Mouse (Mus musculus) adrenal gland, postnatal 36 days (tissue): ENCODE measurements at regions not wholly inside any gene's neighbourhood (a gene's known extent, or its start where the extent isn't known, plus 50 kb on each side); places are given as distances from the start of the nearest gene placed in this dataset.
"Not testable (repeated sequence)": the region's sequence is repeated elsewhere in the genome, so short reads cannot be mapped to it uniquely, and the experiment has no call there.

Experiments
- DNase-seq, 2 experiments: peaks; one replicate each; pipeline ENCODE4 v3.0.0; 2021; ENCODE audit warnings: mixed read lengths in 1 of 2

DNA sequence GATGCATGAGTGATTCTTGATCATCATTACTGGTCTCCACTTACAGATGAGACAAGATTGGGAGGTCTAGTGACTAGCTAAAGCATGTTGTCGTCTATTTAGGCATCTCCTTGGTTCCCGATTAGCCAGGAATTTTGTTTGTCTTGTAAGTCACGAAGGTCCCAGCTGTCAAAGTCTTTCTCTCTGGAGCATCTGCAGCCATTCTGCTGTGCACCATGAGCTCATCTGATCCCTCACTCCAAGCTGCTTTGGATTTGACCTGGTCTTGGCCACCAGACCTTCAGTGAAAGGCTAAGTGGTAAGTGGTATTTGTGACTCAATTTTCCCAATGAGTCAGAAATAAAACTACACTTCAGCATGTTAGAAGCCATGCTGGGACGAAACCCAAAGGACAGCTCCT is 53.3 kb upstream of the Creb5 start:
- DNase-seq = no peak

DNA sequence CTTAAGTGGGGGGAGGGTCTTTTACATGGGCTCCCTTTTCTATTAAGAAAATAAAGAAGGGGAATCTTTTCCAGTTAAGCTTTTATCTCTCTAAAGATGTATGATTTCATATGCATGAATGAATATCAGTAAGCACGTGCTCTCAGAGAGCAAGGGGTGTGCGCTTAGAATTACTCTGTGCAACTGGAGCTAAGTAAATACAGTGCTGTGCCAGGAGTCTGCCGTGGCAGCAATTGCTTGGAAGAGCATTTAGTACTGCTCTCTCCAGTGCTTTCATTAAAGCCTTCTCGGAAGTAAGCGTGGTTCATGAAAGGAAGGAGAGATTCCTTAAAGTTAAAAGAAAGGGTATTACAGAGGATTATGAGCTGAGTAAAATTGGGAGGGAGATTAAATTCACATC is 54.5 kb upstream of the Creb5 start:
- no peak for DNase-seq

DNA sequence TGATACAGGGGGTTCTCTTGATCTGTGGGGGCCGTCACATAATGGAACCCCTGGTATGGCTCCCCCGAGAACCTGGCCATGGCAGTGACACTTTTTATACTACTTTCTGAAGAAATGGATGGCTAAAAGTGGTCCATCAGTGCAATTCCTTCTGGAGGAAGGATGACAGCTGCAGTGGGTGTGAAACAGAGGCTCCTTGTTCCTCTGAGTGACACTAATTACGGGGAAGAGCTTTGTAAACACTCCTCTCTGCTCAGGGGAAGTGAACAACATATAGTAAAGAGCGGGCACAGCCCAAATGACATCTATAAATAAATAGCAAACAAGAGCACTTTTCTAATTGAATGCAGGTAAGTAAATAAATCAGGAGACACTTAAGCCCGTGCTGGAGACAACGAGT is 57.7 kb upstream of the Creb5 start:
- no peak for DNase-seq

DNA sequence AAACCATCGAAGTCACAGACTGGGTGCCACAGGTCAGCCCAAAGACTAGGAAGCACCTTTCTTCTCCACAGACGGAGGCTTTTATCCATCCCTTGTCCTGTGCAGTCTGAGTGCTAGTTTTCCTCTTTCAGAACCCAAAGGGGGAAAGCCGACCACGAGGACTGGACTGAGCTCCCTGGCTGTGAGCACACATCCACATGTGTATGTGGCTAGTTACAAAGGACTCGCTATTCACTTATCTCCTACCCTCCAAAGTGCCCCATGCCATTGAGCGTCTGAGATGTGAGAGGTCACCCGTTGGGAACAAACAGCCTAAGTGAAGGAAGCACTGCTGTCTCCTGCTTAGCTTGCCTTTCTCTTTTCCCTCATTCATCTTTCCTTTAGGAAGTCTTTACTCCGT is 65.0 kb upstream of the Creb5 start:
- DNase-seq = no peak

DNA sequence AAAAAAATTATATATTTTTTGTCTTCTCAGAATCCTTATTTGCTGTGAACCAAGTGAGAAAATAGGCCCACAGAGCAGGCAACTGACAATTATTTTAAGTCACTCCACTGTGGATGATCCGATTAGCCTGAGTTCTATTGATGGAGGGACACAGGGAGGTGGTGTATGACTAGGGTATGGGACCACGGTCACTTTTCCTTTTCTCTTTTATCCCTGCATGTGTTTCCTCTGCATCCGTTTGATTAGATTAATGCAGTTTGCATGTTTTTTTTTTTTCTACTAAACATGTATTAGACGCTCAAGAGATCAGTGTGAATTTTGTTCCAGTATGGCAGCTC is 65.4 kb upstream of the Creb5 start:
- DNase-seq = no peak

DNA sequence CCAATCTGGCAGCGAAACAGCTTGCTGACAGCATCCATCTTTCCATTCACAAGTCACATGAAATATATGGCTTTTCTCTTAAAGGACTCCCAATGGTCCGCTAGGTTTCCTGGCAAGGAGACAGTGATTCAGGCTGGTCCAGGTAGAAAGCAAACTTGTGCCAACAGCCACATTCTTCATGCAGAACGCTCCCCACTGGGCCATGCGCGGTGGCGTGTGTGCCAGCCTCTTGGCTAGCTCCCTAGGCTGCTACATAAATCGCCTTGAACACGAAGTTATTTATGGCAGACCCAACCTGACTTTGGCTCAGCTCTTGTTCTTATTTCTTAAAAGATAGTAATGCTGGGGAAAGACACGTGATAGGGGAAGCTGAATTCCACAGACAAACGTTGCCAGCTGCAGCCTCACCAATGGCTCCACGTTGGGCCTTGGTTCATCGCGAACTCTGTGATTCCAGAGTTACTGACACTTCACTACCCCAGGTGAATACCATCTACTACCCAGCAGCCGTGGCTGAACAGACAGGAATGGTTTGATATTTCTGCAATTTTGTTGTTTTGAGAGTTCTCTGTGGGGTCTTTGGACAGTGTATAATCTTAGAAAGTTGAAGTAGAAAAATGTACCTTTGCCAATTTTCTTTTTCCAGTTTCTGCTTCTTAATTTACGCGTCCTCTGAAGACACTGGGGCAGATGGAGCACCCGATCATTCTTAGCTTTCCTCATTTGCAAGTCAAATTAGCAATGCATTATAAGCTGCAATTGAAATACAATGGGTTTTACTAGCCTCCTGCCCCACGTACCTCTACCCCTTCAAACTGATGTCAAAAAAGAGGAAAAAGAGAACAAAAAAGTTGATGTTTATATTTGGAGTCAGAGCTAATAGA is 66.0 kb upstream of the Creb5 start:
- DNase-seq = peak; percentile 18 to 37

DNA sequence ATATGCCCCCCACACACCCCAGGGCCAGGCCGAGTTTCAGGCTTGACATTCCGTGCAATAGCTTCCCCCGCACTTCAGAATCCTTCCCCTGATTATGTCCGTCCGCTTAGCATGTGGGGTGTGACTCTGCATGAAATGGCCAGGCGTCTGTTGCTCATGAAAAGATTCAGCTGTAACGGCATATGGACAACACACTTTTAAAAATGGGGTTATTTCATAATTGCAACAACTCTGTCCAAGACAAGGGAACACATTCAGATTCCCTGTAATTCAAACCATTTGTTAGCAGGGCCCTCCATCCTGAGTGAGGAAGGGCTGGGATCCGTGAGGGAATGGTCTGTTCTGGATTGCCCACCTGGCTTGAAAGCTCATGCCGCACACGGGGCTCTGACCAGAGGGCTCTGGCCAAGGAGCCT is 68.2 kb upstream of the Creb5 start:
- no peak for DNase-seq

DNA sequence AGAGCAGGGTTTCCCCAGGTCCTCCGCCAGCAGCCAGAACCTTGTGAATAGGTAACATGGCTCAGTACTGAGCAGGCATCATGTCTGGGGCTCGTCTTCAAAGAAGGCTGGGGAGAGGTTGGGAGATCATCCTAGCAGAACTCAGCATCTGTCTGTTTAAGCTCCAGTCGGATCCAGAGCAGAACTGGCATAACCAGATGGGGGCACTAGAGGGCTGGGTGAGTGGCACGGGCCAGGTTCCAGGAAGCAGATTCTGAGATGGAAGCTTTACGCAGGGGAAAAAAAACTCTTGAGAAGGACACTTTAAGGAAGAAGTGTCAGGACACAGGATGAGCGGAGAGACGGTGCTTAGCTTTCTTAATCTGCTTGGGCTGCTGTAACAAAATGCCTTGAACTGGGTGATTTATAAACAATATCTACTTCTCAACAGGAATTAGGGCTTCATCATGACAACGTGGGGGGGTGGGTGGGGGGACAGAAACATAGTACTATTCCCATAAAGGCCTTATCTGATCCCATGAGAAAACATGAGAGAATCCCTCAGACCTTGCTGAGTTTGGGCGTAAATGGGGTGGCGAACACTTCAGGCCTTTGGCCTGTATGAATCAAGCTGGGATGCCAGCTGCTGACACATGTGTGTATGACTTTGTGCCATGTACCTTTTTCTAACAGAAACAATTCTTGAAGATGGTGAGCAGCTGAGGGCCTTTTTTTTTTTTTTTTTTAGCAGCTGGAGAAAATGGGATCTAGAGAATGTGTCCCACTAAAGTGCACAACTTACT is 69.6 kb upstream of the Creb5 start:
- peak; percentile 62 to 75 for DNase-seq

DNA sequence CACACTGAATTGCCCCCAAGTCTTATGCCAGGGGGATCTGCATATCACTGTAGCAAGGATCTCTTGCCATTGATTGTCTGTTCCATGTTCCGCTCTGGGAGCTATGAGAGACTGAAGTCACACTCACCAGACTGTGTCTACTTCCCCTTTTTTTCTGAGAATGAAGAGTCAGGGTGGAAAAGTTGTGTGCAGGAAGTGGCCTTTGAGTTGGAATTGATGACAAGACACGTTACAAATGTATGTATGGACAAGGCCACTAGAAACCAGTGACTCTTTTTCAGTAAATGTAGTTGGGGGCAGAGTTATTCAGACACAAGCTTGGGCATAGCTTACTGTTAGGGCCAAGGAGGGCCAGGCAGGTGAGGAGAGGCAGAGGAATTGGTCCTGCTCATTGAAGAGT is 70.4 kb upstream of the Creb5 start:
- DNase-seq = no peak

DNA sequence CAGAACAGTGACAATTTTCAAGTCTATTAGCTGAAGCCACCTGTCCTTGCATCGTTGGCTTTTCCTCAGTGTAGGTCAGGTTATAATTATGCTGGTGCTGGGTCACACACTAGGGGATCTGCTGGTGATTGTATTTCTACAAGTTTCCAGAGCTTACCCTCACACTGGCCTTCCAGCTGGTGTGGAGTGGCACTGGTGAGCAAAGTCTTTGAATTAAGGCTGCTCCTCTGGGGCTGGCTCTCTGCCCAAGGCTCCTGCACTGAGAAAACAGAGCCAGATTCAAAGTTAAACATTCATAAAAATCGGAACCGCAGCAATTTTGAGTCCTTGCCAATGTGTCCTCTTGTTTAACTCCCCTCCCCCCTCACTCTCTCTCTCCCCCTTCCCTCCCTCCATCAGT is 75.7 kb upstream of the Creb5 start:
- DNase-seq = peak; percentile 66 to 77

DNA sequence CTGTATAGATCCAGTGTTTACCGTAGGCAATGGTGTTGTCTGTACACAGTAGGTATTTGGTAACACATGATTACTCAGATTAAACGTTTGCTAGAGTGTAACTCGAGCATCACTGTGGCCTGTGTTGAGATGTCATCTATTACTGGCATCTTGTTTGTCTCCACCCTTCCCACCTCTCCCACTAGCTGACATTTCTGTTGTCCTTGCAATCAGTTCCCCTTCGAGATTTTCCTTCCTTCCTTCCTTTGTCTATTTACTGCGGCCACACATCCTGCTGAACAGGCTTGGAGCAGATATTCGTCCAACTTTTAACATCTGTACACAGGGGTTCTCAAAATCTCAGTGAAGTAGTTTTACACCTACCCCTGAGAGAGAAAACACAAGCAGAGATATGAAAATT is 77.7 kb upstream of the Creb5 start:
- DNase-seq = no peak

DNA sequence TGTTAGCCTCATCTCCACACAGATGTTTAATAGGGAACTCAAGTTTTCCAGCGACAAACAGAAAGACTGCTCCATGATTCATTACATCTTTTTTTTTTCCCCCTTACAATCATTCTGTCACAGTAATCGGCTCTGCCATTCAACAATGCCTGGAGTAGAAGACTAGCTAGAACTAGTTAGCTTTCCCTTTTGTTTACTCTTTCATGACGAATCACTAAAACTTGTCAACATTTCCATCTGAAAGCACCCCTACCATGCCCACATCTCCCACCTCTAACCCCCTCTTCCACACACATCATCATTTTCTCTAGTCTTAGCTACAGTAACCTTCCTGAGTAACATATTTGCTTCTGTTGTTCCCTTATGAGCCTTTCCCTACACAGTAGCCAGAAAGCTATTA is 78.6 kb upstream of the Creb5 start:
- no peak for DNase-seq

DNA sequence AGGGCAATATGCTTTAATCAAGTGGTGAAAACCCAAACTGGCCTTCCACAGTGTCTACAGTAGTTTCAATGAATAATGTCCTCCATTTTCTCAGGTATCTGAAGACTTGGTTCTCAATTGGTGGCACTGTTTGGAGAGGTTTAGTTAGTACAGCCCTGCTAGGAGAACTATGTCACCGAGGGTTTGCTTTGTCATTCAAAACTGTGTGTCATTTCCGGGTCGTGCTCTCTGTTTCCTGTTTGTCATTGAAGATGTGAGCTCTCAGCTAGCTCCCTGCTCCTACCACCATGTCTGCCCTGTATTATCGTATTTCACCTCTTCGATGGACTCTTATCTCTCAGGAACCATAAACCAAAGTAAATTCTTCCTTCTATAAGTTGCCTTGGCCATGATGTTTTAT is 79.3 kb upstream of the Creb5 start:
- no peak for DNase-seq

DNA sequence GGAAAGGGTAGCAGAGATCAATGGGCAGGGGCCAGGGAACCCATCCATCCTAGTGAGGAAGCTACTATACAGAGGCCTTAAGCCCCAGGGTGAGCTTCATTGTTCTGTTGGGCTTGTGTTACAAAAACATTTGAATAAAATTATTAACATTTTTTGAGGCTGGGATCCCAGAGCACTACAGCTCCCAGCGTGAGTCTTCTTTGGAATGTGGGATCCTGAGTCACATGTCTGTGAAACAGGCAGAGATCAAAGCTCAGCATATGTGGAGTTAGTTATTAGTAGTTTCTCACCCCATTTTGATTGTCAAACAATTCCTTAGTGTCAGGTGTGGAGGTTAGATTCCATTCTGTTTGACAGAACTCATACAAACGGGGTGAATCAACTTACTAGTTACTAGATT is 79.7 kb upstream of the Creb5 start:
- no peak for DNase-seq

DNA sequence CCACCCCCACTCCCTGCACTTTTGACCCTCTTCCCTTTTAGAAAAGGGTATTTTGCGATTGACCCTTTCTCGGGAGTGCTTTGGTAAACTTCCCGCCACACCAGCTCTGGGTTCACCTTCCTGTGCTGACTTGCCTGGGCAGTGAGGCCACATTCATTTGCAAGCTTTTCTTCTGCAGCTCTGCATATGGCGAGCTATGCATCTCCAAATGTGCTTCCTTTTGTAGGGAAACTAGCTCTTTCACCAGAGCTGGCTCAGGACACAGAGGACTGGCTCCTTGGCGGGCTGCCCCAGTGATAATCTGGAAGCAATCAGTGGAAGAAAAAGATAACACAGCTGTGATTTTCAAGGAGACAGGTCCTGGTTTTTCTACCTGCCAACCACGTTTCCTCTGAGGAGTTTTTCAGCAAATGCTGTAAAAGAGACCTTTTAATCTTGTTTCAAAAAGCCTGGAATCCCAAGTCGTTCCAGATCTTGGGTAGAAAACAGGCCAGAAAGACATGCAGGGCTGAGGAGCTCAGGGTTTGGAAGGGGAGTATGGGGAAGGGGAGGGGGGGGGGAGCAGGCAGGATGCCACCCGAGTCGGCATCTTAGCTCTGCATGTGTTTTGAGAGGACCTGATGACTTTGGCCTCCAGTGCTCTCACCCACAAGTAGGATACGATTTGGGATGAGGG is 85.7 kb upstream of the Creb5 start:
- DNase-seq = peak in 1 of 2 experiments; percentile 15

DNA sequence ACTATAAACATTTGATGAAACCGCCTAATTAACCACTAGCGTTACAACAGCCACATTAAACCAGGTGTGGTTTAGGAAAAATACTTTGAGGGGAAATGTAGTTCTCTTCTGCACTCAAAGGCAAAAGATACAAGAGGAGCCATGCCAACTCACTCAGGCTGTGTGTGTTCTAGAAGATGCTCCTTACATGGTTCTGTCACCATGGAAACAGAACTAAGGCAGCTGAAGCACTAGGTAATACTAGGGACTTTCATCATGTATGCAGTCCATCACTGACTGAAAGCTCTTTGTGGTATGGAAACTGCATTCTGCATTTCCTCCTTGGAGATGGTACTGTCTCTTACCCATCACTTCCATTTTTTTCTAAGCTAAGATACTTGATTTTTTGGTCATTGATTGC is 87.6 kb upstream of the Creb5 start:
- DNase-seq = no peak

DNA sequence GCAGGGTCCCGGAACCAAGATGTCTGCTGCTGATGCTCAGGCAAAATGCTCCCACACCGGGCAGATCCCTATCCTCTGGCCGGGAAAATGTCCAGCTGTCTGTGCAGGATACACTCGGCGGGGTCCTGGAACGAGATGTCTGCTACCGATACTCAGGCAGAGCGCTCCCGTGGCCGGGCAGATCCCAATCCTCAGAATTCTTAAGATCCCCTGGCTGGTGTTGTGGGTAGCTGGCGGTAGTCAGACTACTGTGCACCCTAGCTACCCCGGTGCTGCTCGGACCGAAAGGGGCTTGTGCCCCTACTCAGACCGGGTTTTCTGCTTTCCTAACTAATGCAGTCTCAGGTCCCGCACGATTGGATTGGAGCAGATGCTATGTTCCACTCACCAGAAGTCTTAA is 104.9 kb upstream of the Creb5 start:
- not testable (repeated sequence) for DNase-seq

DNA sequence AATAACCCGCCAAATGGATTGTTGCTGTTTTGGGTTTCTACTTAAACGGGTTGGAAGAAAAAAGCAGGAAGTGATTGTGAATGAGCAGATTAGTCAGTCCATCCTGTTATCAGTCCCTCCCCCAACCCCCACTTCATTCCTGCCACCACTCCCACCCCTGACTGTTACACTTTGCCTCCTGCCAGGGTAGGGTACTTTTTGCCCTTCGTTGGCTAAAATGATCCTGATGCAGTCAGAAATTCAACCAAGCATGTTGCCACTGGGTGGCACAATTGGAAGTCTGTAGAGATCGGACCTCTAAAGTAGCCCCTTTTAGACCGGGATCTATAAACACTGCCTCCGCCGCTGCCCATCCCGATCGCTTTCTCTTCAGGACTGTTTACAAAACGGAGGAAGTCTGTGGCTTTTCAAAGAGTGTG is 96.0 kb upstream of the Jazf1 start:
- DNase-seq = peak; percentile 12 to 13

DNA sequence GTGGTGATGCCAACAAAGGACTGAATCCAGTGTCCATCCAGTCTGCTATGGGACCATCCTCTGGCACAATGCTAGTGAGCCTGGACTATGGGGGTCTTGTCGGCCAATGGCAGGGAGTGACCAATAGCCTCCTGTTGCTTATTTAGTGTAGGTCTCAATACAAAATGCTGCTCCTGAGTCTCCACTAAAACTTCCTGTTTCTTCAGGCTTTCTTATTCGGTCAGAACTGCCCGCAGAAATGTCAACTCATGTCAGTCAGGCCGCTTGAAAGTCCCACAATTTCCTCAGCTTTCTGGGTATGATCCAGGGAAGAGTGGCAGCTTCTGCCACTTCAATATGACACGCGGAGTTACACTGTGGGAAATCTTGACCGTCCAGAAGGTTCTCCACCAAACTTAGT is 94.7 kb upstream of the Jazf1 start:
- no peak for DNase-seq

DNA sequence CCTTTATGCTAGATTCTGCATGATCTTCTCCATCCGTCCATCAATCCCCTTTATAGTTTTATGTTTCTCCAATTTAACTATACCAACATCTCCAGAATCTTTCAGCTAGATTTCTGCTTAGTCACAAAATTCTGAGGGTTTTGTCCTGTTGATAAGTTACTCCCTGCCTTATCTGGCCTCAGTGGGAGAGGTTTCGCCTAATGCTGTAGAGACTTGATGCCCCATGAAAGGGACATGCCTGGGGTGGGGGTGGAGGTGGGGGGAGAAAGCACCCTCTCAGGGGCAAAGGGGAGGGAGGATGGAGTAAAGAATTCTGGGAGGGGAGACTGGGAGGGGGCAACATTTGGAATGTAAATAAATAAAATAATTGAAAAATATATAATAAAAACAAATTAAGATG is 93.2 kb upstream of the Jazf1 start:
- no peak for DNase-seq

DNA sequence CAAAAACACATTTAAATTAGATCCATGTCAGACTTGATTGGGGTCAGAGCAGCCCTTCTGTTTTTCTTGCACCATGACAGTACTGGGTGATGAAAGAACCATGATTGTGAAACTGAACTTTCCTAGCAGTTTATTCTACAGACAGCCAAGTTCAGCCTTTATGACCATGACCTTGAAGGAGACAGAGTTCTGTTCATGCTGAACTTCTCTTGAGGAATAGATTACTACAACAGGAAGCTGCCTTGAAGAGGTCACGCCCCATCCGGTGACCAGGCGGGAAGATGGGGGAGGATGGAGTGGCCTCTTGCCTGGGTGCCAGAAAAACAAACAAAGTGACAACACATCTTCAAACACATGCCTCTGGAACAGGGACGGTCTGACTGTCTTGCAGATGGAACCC is 86.2 kb upstream of the Jazf1 start:
- DNase-seq = peak; percentile 18 to 28

DNA sequence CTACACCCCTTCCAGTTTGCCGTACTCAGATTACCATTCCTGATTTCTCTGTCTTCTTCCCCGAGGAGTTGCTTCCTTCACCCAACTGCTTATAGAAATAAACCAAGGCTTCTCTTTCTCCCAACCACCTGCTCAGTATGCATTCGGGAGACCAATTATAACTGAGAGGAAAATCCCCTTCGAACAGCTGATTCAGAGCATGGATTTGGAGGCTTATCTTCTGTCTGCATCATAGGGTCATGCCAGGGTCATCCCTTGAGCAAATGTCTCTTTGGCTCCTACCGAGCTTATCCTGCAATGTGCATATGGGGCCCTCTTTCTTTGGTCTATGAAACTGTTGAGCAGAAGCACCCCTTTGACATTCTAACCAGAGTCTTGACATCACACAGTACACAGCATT is 79.0 kb upstream of the Jazf1 start:
- no peak for DNase-seq
